Mouse (Mus musculus): Measurements from ENCODE around the gene Mical3. TPM values are rescaled to one million over a fixed set of nuclear protein-coding genes. Genes with fewer than 3 reads are reported as not detected.

The Mical3 gene
- total RNA-seq, 2 experiments from 2014 or later, result 114 to 124 TPM

DNA sequence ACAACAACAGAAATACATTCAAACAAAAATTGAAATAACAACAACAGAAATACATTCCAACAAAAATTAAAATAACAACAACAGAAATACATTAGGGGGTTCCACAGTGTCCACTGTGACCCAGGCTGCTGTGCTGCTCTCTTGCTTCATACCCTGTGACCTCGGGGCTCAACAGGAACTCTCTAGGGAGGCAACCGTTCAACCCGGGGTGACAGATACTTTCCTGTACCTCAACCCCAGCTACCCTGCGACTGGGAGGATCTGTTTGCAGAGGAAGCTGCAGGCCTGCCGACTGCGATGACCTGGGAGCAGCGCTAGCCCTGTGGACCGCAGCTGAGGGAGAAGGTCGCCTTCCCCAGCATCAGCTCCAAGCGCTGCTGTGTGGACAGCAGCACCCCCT lies 14.4 kb downstream of the Mical3 start:
- intact Hi-C loops (cut with DNase I), result no loop called here
- DNase-seq, result no peak

DNA sequence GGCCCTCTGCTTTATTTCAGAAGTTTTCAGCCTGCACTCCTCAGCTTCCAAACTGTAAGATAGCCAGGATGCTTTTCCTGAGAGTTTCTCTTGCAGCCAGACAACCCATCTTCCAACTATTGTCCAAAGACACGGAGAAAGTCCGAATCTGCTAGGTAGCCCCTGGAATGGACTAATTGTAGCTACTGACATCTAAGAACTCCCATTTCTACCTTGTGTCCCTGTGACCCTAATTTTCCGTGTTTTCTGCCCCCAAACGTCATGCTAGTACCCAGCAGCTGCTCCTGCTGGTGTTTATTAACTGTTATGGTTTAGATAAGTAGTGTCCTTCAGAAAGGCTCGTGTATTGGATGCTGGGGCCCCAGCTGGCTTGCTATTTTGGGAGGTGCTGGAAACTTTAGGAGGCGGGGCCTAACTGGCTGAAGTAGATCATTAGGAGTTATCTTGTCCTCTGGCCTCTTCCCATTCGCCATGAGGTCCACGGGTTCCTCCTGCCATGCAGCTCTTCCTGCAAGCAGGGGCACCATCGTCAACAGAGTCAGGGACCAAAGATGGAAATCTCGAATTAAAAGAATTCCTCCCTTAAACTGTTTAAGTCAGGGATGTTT lies 19.2 kb downstream of the Mical3 start:
- peak; percentile 31 to 36 for DNase-seq
- intact Hi-C loops (cut with DNase I), result no loop called here

DNA sequence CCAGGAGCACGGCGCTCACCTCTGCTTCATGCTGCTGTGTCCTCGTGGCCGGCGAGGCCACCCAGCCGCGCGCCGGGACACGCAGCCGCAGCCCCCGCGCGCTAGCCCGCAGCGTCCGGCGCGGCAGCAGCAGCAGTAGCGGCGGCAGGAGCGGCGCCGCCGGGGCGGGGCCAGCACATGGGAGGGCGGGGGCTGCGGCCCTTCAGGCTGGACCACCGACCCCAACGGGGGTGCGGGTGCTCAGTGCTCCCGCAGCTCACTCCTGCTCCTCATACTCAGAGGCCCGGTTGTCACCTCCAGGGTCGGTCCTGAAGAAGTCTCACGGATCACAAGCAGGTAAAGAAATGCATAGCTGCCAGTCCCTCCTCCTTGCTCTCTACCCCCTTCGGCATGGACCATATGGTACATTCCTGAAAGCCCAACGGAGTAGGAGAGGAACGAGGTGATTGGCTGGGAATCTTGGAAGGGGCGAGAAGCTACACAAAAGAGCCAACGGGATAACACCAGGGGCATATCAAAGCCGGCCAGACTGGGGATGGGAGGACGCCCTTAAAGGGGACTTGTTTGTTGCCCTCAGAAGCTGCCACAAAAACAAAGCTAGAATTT lies 20.7 kb downstream of the Mical3 start:
- intact Hi-C loops (cut with DNase I), result loop anchor here (5.0 to 10.0 kb wide), 3 partner anchors 43 to 98 kb away; no protein-coding TSS in a partner anchor
- peak; percentile 88 to 91 for DNase-seq

DNA sequence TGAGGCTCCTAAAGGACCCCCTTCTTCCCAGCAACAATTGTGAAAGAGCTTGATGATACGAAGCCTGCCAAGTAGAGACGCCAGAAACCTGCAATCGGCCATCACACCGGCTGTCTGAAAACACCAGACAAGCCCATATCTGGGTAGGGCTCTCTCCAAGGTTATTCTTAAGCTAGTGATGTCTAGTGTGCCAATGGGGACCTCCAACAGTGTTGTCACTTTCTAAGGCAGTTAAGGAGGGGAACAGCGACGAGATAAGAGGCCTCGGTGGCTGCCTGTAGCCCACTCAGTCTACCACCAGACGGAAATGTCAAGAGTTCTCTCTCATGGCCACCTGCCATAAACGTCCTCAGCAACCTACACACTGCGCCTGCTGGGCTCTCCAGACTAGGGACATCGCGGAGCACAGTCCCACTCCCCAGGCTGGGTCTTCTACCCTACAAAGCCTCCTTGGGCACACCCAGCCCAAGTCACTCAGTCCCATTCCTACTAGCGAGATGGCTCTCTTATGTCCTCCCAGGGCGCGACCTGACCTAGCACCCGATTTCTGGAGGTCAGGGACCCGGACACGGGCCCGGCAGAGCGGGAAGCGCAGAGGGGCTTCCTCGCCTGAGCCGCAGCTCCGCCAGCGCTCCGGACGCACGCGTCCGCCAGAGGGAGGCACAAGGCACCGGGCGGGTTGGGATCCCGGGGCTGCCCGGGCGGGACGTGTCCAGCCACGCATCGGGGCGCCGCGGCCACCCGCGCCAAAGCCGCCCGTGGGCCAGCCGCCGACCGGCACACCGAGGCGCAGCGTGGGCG lies 21.4 kb downstream of the Mical3 start:
- intact Hi-C loops (cut with DNase I), result loop anchor here (5.0 to 10.0 kb wide), 3 partner anchors 42 to 97 kb away; no protein-coding TSS in a partner anchor

DNA sequence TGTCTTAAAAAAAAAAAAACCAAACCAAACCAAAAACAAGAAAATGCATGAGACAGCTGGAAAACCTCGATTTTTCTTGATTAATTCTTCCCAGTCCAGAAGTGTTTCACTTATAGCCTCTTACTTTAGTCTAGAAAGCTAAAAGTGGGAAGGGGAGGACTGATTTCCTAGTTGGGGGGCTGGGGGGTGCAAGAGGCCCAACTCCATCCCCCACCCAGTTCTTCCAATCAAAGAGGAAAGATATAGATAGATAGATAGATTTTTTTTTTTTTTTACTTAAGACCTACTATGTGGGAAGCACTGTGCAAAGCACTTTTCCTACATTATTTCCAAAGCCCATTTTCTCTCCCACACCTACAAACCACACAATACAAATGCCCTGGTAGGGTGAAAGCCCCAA lies 22.7 kb downstream of the Mical3 start:
- intact Hi-C loops (cut with DNase I), result loop anchor here (5.0 to 10.0 kb wide), 3 partner anchors 41 to 96 kb away; no protein-coding TSS in a partner anchor
- no peak for DNase-seq

More for the DNA sequence above, 21.4 kb downstream of the Mical3 start:
- DNase-seq, result peak in 1 of 2 experiments; percentile 65

DNA sequence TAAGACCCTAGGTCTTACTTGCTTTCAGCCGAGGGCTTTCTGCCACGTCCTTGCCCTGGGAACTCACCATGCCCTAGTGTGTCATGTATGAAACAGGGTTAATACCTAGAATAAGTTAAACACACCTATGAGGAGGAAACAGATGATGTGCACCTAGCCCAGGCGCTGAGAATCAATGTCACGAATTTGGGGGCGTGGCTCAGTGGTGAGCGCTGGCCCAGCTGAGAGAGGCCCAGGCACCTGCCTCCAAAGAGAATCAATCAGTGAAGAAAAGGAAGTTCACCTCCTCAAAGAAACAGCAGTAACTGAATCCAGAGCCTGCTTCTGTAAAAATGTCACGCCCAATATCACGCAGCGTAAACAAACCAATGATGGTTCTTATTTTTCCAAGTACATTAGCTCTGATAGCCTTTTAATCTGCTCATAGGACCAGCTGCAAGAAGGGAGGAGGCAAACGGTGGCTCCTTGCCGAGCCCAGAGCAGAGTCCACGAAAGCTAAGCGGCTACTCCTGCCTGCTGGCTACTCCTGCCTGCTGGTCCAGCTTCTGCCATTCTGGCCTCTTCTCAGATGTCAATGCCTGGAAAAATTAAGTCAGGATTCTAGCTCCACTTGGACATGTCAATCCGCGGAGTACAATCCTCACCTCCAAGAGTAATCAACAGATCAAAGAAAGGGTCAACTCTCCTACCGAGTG lies 23.9 kb downstream of the Mical3 start:
- no peak for DNase-seq
- intact Hi-C loops (cut with DNase I), result loop anchor here (5.0 to 10.0 kb wide), 3 partner anchors 40 to 95 kb away; no protein-coding TSS in a partner anchor

DNA sequence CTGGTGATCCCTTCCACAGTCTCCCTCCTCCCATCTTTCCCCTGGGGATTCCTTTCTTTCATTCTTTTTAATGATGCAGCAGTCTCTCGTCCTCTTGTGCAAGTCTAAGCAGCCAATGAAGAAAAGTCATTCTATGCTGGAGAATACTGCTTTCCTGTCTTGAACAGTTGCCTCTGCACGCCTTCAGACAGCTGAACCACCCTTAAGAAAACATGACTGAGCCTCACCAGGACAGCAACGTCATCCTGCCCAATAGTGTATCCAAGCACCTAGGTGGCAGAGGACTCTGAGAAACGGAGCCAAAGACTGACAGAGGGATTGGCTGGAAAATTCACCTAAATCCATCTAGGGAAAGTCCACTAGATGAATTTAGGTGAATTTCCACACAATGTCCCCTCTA lies 25.1 kb downstream of the Mical3 start:
- DNase-seq, result no peak
- intact Hi-C loops (cut with DNase I), result loop anchor here (5.0 to 10.0 kb wide), 3 partner anchors 38 to 93 kb away; no protein-coding TSS in a partner anchor

DNA sequence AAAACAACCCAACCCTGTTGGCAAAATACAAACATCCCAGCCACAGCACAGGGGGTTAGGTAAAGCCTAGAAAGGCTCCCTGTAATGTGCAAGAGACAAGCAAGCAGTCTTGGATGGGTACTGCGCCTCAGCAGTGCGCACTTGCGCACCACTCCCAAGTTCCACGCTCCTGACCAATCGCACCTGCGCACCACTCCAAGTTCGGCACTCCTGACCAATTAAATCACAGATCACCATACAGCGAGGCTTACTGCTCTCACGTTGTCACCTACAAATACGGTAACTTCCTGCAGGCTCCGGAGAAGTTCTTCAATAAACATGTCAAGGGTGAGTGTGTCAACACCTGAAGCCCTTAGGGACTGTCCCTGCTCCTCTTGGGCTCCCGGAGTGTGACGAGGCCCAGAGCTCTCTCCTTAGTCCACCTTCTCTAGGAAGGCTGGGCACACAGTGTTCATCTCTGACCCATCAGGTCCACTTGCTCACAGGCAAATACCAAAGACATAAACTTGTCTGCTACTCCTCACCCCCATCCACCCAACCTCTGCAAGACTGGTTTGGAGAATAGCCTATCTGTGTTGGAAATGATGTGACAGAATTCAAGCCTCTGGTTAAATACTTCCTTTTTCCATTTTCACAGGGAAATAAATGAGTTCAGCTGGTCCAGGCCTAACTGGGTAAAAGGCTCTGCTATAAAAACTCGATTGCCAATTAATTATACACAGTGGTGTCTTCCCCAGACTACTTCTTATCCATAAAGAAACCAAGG lies 27.2 kb downstream of the Mical3 start:
- intact Hi-C loops (cut with DNase I), result loop anchor here (10.0 kb wide), 1 partner anchor 59 kb away; no protein-coding TSS in a partner anchor

DNA sequence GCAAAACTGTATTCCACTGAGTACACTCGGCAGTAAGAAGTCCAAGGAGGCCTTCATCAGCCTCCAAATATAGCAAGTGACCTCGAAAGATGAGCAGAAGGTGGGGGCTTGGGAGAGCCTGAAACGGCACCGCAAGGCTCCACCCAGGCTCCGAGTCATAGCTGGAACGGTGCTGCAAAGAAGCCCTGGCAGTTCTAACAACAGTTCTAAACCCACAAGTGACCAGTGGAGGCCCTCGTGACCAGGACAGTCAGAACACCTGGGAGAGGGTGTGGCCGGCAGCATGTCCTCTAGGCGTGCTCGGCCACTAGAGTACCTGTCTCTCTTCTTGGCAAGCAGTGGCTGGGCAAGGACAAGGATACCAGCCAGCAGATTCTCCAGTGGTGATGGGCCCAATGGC lies 27.9 kb downstream of the Mical3 start:
- no peak for DNase-seq
- intact Hi-C loops (cut with DNase I), result loop anchor here (10.0 kb wide), 1 partner anchor 58 kb away; no protein-coding TSS in a partner anchor

More for the DNA sequence above, 27.2 kb downstream of the Mical3 start:
- DNase-seq, result no peak

DNA sequence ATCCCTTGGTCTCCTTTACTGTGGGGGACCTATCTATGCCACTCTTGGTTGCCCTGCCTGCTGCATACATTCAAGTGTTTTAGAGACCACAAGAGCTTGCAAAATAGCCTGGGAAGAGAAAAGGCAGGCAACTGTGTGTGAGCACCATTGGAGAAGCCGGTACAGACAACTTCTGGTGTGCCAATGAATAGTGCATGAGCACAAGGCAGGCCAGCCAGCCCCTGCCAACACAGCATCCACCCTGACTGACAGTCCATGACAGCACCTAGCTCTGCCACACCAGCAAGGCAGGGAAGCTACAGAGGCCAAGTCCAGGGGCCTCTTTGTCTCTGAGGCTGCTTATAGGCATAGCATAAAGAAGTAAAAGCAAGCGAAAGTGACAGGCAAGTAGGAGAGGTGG lies 28.7 kb downstream of the Mical3 start:
- no peak for DNase-seq

DNA sequence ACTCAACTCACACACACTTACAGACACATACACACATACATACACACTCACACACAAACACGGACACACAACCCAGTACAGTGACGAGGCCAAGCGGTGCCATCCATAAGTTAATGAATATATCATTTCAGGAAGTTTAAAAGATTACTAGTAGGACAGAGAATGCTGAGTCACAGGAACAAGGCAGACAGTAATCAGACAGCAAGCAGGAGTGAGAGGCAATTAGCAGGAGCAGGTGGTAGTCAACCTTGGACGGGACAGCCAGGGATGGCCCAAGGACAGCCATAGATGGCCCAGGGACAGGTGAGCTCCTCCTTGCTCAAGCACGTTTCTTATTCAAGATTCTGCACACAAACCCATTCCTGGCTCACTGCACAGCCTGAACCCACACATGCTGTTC lies 29.6 kb downstream of the Mical3 start:
- intact Hi-C loops (cut with DNase I), result loop anchor here (10.0 kb wide), 1 partner anchor 56 kb away; no protein-coding TSS in a partner anchor
- no peak for DNase-seq

More for the DNA sequence above, 28.7 kb downstream of the Mical3 start:
- intact Hi-C loops (cut with DNase I), result loop anchor here (10.0 kb wide), 1 partner anchor 57 kb away; no protein-coding TSS in a partner anchor

DNA sequence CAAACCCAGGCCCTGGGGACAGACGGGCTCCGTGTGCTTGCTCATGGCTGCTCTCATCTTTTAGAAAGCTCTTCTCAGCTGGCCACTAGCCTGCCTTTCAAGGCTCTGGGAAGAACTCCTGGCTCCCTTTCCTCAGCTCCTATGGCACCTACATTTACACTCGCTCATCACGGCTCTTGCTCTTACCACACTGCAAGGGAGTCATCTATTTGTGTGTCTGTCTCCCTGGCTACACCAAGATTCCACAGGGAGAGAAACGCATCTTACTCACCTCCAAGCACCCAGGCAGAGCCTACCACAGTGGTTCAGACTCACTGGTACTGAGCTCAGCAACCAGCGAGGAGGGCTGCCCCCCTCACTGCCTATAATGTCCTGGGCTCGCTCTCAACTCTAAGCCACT lies 31.0 kb downstream of the Mical3 start:
- intact Hi-C loops (cut with DNase I), result loop anchor here (10.0 kb wide), 1 partner anchor 55 kb away; no protein-coding TSS in a partner anchor
- DNase-seq, result no peak

DNA sequence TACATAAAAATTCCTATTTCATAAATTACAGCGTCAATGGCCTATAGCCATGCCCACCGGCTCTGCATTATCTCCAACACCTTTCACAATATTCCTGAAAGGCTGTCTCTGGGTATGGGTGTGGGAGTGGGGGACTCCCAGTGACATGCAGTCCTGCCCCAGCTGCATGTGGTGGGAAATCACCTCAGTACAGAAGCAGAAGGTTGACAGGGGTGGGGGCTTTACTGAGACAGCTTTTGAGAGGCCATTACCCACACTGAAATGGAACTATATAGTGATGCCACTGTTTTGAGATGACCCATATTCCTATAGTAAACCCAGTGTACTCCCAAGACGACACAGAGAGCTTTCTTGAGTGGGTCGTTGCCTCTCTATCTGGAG lies 31.6 kb downstream of the Mical3 start:
- no peak for DNase-seq
- intact Hi-C loops (cut with DNase I), result no loop called here

DNA sequence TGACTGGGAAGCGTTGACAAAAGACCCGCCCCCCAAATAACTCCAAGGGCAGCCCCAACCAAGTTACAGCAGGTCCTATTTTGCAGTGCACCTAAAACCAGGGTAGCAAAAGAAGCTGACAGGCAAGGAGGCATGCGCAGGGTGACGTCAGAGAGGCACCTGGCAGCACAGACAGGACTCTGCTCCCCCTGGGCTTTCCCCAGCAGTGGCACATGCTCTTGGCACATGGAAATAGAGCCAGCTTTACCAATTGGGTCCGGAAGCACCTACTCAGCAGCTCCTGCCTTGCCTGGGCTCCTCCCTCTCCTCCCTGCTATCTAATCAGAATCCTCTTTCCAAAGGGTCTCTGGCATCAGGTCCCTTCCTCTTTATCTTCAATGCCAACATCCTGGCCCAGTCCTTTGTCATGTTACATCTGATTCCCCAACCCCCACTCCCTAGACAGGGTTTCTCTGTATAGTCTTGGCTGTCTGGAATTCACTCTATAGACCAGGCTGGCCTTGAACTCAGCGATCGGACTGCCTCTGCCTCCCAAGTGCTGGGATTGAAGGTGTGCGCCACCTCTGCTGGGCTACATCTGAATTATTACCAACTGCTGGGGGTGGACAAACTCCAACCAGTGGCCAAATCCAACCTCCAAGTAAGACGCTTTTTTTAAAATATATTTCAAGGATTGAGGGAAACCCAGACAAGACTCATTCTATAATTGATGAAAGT lies 32.1 kb downstream of the Mical3 start:
- no peak for DNase-seq
- intact Hi-C loops (cut with DNase I), result no loop called here

DNA sequence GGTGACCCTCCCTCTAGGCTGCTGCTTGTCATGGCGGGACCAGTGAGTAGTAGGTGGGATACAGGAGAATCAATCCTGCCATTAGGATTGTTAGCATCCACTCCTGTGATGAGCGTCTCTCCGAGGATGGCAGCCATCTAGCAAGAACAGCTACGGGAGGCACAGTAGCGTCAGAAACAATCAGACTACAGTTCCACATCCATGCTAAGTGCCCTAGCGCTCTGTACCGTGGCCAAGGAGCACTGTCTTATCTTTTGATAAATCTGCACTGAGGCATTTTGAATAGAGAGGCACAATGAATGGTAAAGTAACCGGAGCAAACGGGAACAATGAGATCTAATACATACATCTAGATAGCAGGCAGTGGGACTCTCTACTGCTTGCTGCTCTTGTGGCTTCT lies 32.7 kb downstream of the Mical3 start:
- DNase-seq, result no peak
- intact Hi-C loops (cut with DNase I), result no loop called here

DNA sequence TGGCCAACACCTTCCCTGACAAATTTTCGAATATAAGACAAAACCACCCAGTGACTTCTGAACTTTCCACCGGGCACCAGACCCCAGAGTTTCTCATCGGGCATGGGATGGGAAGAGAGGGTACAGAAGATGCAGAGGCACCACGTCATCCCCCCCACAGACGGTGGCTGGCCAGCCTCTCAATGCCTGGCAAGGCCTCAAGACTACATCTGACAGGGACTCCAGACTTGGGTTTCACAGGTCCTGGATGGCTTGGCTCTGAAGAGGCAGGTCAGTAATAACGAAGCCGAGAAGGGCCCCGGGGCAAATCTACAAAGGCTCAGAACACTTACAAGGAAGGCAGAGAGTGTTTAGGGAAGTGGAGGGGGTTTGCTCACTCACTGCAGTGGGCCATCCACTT lies 33.9 kb downstream of the Mical3 start:
- no peak for DNase-seq
- intact Hi-C loops (cut with DNase I), result no loop called here

DNA sequence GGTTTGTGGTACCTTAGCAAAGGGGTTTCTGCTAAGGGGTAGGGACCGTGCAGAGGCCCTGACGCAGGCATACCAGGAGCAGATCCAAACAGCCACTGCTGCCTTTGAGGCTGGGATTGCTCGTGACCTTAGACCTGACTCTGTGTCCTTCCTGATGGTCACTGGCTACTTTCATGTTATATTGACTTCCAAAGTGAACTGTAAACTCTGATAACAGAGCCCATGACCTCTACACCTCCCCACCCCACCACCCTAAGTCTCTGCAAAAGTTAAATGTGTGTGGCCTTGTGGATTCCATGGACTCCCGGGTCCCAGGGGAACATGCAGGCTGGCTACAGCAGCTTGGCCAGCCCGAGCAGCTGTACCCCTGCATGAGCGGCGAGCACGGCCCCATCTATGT lies 34.4 kb downstream of the Mical3 start:
- intact Hi-C loops (cut with DNase I), result no loop called here
- DNase-seq, result no peak

DNA sequence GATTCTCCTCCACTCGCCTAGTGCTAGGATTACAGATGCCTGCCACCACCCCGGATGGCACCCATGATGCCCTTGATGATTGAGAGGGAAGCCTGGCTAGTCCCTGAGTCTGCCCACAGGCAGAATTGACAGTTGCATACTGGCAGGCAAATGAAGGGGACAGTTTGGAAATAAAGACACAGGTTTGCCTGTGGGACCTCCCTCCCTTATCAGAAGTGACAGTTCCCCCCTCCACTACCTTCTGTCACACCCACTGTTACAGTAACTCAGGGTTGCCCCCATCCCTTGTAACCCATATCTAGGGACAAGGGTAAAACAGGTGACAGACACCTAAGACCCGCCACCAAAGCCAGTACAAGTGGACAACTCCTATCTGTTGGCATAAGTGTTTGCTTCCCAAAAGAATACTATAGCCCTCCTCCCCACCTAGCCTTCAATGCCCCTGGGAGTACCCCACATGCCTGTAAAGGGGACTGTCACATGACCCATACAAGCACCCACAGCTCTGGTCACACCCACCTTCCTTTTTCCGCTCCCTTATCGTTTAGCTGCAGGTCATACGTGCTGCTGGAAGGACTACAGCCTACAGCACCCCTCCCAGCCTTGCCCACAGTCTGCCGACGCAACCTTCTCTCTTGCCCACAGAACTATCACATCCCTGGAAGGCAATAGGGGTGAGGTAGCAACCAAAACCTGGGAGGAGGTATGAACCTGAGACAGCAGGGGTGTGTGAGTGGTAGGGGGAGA lies 37.0 kb downstream of the Mical3 start:
- no peak for DNase-seq
- intact Hi-C loops (cut with DNase I), result no loop called here

All from heart, postnatal 14 days (tissue).